Comparison of ENCODE assay signal across 8 mouse cellular contexts in genomic region chr4:98923568-98924070, GRCm38 (mm10). TPM values are rescaled to one million over a fixed set of nuclear protein-coding genes. Genes with fewer than 3 reads are reported as not detected.
A peak's percentile ranks its signal among the peaks of the same experiment; 100 is the strongest.
DNase-seq lines count a peak whose midpoint lies in the region; ATAC-seq and TF ChIP-seq lines count a peak whose summit lies in the region.

Gene Usp1 (plus strand): TSS chr4:98923810.

- TF ChIP-seq CTCF in embryonic fibroblast, embryonic 13.5 days (IDR thresholded peaks at IDR 0.05; ENCODE audit: borderline replicate concordance, insufficient read depth, low read length), result no peak

- no peaks in the 10 kb centered on the region for H3K36me3 ChIP-seq in heart, embryonic 15.5 days
- no peaks in the 10 kb centered on the region for H3K36me3 ChIP-seq in stomach, embryonic 14.5 days (ENCODE audit: control insufficient read depth, insufficient read depth, low read length)

- peak within 1 kb of the TSS; percentile 87 for H3K4me2 ChIP-seq in heart, embryonic 15.5 days
- peak within 1 kb of the TSS; percentile 89 for H3K4me2 ChIP-seq in stomach, embryonic 14.5 days (replicated peaks; ENCODE audit: low read depth, low read length)

- H3K4me1 ChIP-seq in embryonic fibroblast, embryonic 13.5 days (ENCODE audit: control insufficient read depth, insufficient read depth, low read length), result no peaks in the 10 kb centered on the region
- peaks cover 18% of the 10 kb centered on the region for H3K4me1 ChIP-seq in heart, embryonic 15.5 days (replicated peaks)
- H3K4me1 ChIP-seq in stomach, embryonic 14.5 days (ENCODE audit: control insufficient read depth, insufficient read depth, low read length), result peaks cover 6% of the 10 kb centered on the region; the same call in 1 of the 2 replicates

- peak; percentile 45 for TF ChIP-seq POLR2A in embryonic fibroblast, embryonic 13.5 days (IDR thresholded peaks at IDR 0.05; ENCODE audit: low read depth, low read length)

- under 1% methylated on average over 55 of the region's 67 CpGs for WGBS in heart, embryonic 15.5 days
- under 1% methylated on average over 56 of the region's 67 CpGs for WGBS in stomach, embryonic 14.5 days

- H3K9me3 ChIP-seq in heart, embryonic 15.5 days (replicated peaks), result no peaks in the 10 kb centered on the region
- no peaks in the 10 kb centered on the region for H3K9me3 ChIP-seq in stomach, embryonic 14.5 days (ENCODE audit: control insufficient read depth, low read depth, low read length)

- peak; percentile 90 for DNase-seq in kidney, adult 18-20 months
- no peak for DNase-seq in kidney, adult 8-10 months
- no peak for DNase-seq in adrenal gland, adult 8-10 months
- DNase-seq in layer of hippocampus, postnatal 14 days (ENCODE audit: low spot score in 2 of 2), result peak; percentile 80 to 94

- H3K9ac ChIP-seq in heart, embryonic 15.5 days, result peak within 1 kb of the TSS; percentile 95
- peak within 1 kb of the TSS; percentile 90 for H3K9ac ChIP-seq in stomach, embryonic 14.5 days (replicated peaks; ENCODE audit: low read depth, low read length)

- no peaks in the 10 kb centered on the region for H3K27me3 ChIP-seq in heart, embryonic 15.5 days
- no peaks in the 10 kb centered on the region for H3K27me3 ChIP-seq in stomach, embryonic 14.5 days (ENCODE audit: control insufficient read depth, insufficient read depth, low read length)

- ATAC-seq in heart, embryonic 15.5 days (replicated peaks; ENCODE audit: insufficient number of reproducible peaks, insufficient read depth, low FRiP score, low read depth), result peak; percentile 38
- no peak for ATAC-seq in megakaryocyte-erythroid progenitor cell, adult 5-6 weeks (replicated peaks; ENCODE audit: low FRiP score, low TSS enrichment, poor library complexity, severe bottlenecking)
- ATAC-seq in stomach, embryonic 14.5 days (ENCODE audit: insufficient number of reproducible peaks, insufficient read depth, low FRiP score, low read depth), result peak; percentile 42; the same call in 1 of the 2 replicates

- peak within 1 kb of the TSS; percentile 95 for H3K4me3 ChIP-seq in embryonic fibroblast, embryonic 13.5 days (ENCODE audit: insufficient read depth, low read length)
- H3K4me3 ChIP-seq in heart, embryonic 15.5 days, result peak within 1 kb of the TSS; percentile 84
- peak within 1 kb of the TSS; percentile 83 for H3K4me3 ChIP-seq in stomach, embryonic 14.5 days (ENCODE audit: low read depth, low read length)

- H3K27ac ChIP-seq in embryonic fibroblast, embryonic 13.5 days (ENCODE audit: insufficient read depth, low read length), result peak within 1 kb of the TSS; percentile 98
- peak within 1 kb of the TSS; percentile 100 for H3K27ac ChIP-seq in heart, embryonic 15.5 days
- peak within 1 kb of the TSS; percentile 100 for H3K27ac ChIP-seq in stomach, embryonic 14.5 days (ENCODE audit: low read length)

RNA-seq across cellular contexts. Expression of gene Usp1, which starts in this region (rescaled TPM):
- 10 to 100 TPM; 25.9 to 34.6 (median 29.9) TPM for total RNA-seq in adrenal gland, adult 8-10 months (2022)
- polyA plus RNA-seq in embryonic fibroblast, embryonic 13.5 days (2011; ENCODE audit: insufficient read length, low read depth, missing spikeins), result 41.2 and 63.6 TPM in 2 replicates
- 39.8 and 44.9 TPM in 2 replicates for polyA plus RNA-seq in heart, embryonic 15.5 days (2015; fragmentation: Nextera tagmentation; extraction: Ambion mirVana)
- 10 to 100 TPM; 18.1 to 23.7 TPM for total RNA-seq in layer of hippocampus, postnatal 14 days (2021)
- total RNA-seq in megakaryocyte-erythroid progenitor cell, adult 5-6 weeks (2014; fragmentation: Nextera tagmentation), result 93.8 and 111 TPM in 2 replicates
- 146 and 171 TPM in 2 replicates for total RNA-seq in megakaryocyte-erythroid progenitor cell, adult 5-6 weeks (2017)
- 115 and 117 TPM in 2 replicates for polyA plus RNA-seq in stomach, embryonic 14.5 days (2014; fragmentation: Nextera tagmentation; extraction: Ambion mirVana)

Comparison
In these comparisons a context has a peak if more than half of its experiments do, and no peak if none do; other contexts are left out.
1. DNase-seq: peak in kidney, adult 18-20 months (single experiment) and layer of hippocampus, postnatal 14 days (2 of 2); none in kidney, adult 8-10 months (0 of 2) and adrenal gland, adult 8-10 months (single experiment).
2. Peak in every context shown above with its lines, with median percentiles within 50 percentile points of each other: H3K27ac ChIP-seq and H3K4me3 ChIP-seq.